ENCODE assay signal across 9 mouse cellular contexts in genomic region chr4:125629544-125629943, GRCm38 (mm10).
DNase-seq lines count a peak whose midpoint lies in the region; ATAC-seq lines count a peak whose summit lies in the region.
"Had no signal": no experiment of that assay in that cellular context is flagged by ENCODE, and none has a peak within 500 bp of the region (broad histone marks: within the 10 kb centered on the region; RNA-seq: fewer than 3 reads in every experiment).

No protein-coding gene starts in this region.

- no peak overlapping the region for H3K4me3 ChIP-seq in midbrain, embryonic 11.5 days (ENCODE audit: low read depth, low read length)
- H3K4me3 ChIP-seq: limb, embryonic 12.5 days had no signal

- H3K9me3 ChIP-seq in midbrain, embryonic 11.5 days (ENCODE audit: control insufficient read depth, low read length): no peaks in the 10 kb centered on the region

- no peaks in the 10 kb centered on the region for H3K36me3 ChIP-seq in midbrain, embryonic 11.5 days (ENCODE audit: control insufficient read depth, insufficient read depth, low read length)
- H3K36me3 ChIP-seq: limb, embryonic 12.5 days had no signal

- no peaks in the 10 kb centered on the region for H3K27me3 ChIP-seq in midbrain, embryonic 11.5 days (ENCODE audit: control insufficient read depth, insufficient read depth, low read length)

- no peak; the same call in 1 of the 2 replicates for ATAC-seq in frontal cortex, adult (ENCODE audit: low TSS enrichment)
- no peak for ATAC-seq in midbrain, embryonic 11.5 days (ENCODE audit: low FRiP score)

- 78% methylated on average over 4 of the region's 4 CpGs for WGBS in midbrain, embryonic 11.5 days

- no peak overlapping the region for H3K27ac ChIP-seq in midbrain, embryonic 11.5 days (ENCODE audit: low read depth, low read length)
- H3K27ac ChIP-seq: limb, embryonic 12.5 days had no signal

- H3K4me2 ChIP-seq in midbrain, embryonic 11.5 days: no peak overlapping the region
- H3K4me2 ChIP-seq: limb, embryonic 12.5 days had no signal

- peak; percentile 24 to 55 for DNase-seq in frontal cortex, postnatal 36 days (ENCODE audit: low spot score in 2 of 2)
- peak; percentile 19 for DNase-seq in urinary bladder, postnatal 25 days (ENCODE audit: low spot score)
- DNase-seq in urinary bladder, adult 2 months (ENCODE audit: low spot score): no peak
- DNase-seq in layer of hippocampus, postnatal 14 days (ENCODE audit: low spot score in 2 of 2): peak; percentile 45 to 75
- DNase-seq in skeletal muscle tissue, adult 2 months (ENCODE audit: low read depth, low spot score): peak; percentile 41
- DNase-seq in midbrain, embryonic 11.5 days (ENCODE audit: low spot score, missing footprints): no peak
- no peak for DNase-seq in spleen, postnatal 10 days (ENCODE audit: low spot score in 2 of 2)

- no peaks in the 10 kb centered on the region for H3K4me1 ChIP-seq in midbrain, embryonic 11.5 days (ENCODE audit: control insufficient read depth, insufficient read depth, low read length)

- H3K9ac ChIP-seq in midbrain, embryonic 11.5 days (ENCODE audit: low read length): no peak overlapping the region
- H3K9ac ChIP-seq: limb, embryonic 12.5 days had no signal

Comparison
In these comparisons a context has a peak if more than half of its experiments do, and no peak if none do; other contexts are left out.
1. DNase-seq: peak in frontal cortex, postnatal 36 days (2 of 2), urinary bladder, postnatal 25 days (single experiment), layer of hippocampus, postnatal 14 days (2 of 2) and skeletal muscle tissue, adult 2 months (single experiment); none in urinary bladder, adult 2 months (single experiment), midbrain, embryonic 11.5 days (single experiment) and spleen, postnatal 10 days (0 of 2).